Mouse (Mus musculus) mouse trophoblast stem cell (cell line): Measurements from ENCODE around the gene Hpd.

Experiments
- in situ Hi-C, 2 experiments: fragments of 300-500 bp; cut with MseI, MboI; formaldehyde crosslinking; loops; 2 replicates in 1 of 2; 3 replicates in 1 of 2; pipeline ENCODE4 v1.15.1; 2025

The Hpd gene

GRCm38 (mm10) chr5:123187306-123187705 is 4.8 kb upstream of the Hpd start:
- in situ Hi-C loops: no loop called here

- in situ Hi-C loops: no loop called here
Observed at GRCm38 (mm10) chr5:123185966-123186365, 3.4 kb upstream of the Hpd start.

GRCm38 (mm10) chr5:123181536-123181935 is 991 bp downstream of the Hpd start:
- in situ Hi-C loops: no loop called here

- in situ Hi-C loops: no loop called here
Observed at GRCm38 (mm10) chr5:123180390-123180789, 2.1 kb downstream of the Hpd start.

- in situ Hi-C loops: no loop called here
Observed at GRCm38 (mm10) chr5:123178792-123179191, 3.7 kb downstream of the Hpd start.

- in situ Hi-C loops: loop anchor here (5.0 kb wide), 2 partner anchors 104 to 109 kb away; partner anchors contain the start of gene Tmem120b (in 1 of the 2)
Observed at GRCm38 (mm10) chr5:123171646-123172350, 10.7 kb downstream of the Hpd start.

- in situ Hi-C loops: loop anchor here (5.0 kb wide), 2 partner anchors 103 to 108 kb away; partner anchors contain the start of gene Tmem120b (in 1 of the 2)
Observed at GRCm38 (mm10) chr5:123170365-123170764, 12.2 kb downstream of the Hpd start.

GRCm38 (mm10) chr5:123169284-123169683 is 13.2 kb downstream of the Hpd start, which contains the start of gene Psmd9:
Psmd9 (plus strand) TSS chr5:123169413.
- in situ Hi-C loops: no loop called here

- in situ Hi-C loops: no loop called here
Observed at GRCm38 (mm10) chr5:123167591-123167990, 14.9 kb downstream of the Hpd start.

- in situ Hi-C loops: no loop called here
Observed at GRCm38 (mm10) chr5:123166437-123166836, 16.1 kb downstream of the Hpd start.

- in situ Hi-C loops: no loop called here
Observed at GRCm38 (mm10) chr5:123162942-123163341, 19.6 kb downstream of the Hpd start.

- in situ Hi-C loops: no loop called here
Observed at GRCm38 (mm10) chr5:123160341-123160740, 22.2 kb downstream of the Hpd start.

GRCm38 (mm10) chr5:123159866-123160265 is 22.7 kb downstream of the Hpd start:
- in situ Hi-C loops: loop anchor here (5.0 kb wide), 1 partner anchor 38 kb away; no protein-coding TSS in a partner anchor

GRCm38 (mm10) chr5:123159446-123159845 is 23.1 kb downstream of the Hpd start:
- in situ Hi-C loops: loop anchor here (5.0 kb wide), 1 partner anchor 37 kb away; no protein-coding TSS in a partner anchor

GRCm38 (mm10) chr5:123157972-123158371 is 24.6 kb downstream of the Hpd start:
- in situ Hi-C loops: loop anchor here (5.0 kb wide), 1 partner anchor 36 kb away; no protein-coding TSS in a partner anchor

- in situ Hi-C loops: loop anchor here (5.0 kb wide), 1 partner anchor 34 kb away; no protein-coding TSS in a partner anchor
Observed at GRCm38 (mm10) chr5:123156763-123157162, 25.8 kb downstream of the Hpd start.

GRCm38 (mm10) chr5:123155425-123155824 is 27.1 kb downstream of the Hpd start:
- in situ Hi-C loops: loop anchor here (5.0 kb wide), 1 partner anchor 33 kb away; no protein-coding TSS in a partner anchor

GRCm38 (mm10) chr5:123152901-123153300 is 29.6 kb downstream of the Hpd start:
- in situ Hi-C loops: no loop called here

GRCm38 (mm10) chr5:123151707-123152362 is 30.7 kb downstream of the Hpd start:
- in situ Hi-C loops: no loop called here

- in situ Hi-C loops: no loop called here
Observed at GRCm38 (mm10) chr5:123151077-123151476, 31.4 kb downstream of the Hpd start.

GRCm38 (mm10) chr5:123150641-123151040 is 31.9 kb downstream of the Hpd start:
- in situ Hi-C loops: no loop called here
